Mouse (Mus musculus) bone marrow, adult 2 months (tissue): ENCODE results near the gene E130309D02Rik.

Experiments used
- CTCF ChIP-seq: fragments of 200-500 bp; IDR thresholded peaks from 2 replicates; pipeline ENCODE4 v1.5.1; 2011; ENCODE audit warnings: low read length, control low read depth; ENCODE audit not compliant: control insufficient read depth, insufficient read depth
- POLR2A ChIP-seq: fragments of 200-500 bp; IDR thresholded peaks from 2 replicates; pipeline ENCODE4 v1.6.1; 2011; ENCODE audit warnings: low read depth, mild to moderate bottlenecking, control low read depth, low read length, borderline replicate concordance; ENCODE audit not compliant: control insufficient read depth

GRCm38 (mm10) chr5:143315514-143315888 is 341 bp upstream of the E130309D02Rik start:
- TF ChIP-seq POLR2A = no peak
- TF ChIP-seq CTCF = no peak
